Mouse (Mus musculus) small intestine, adult 2 months (tissue): ENCODE measurements around the gene Socs5. TPM values are rescaled to one million over a fixed set of nuclear protein-coding genes. Genes with fewer than 3 reads are reported as not detected.

Experiments
- H3K27ac ChIP-seq: fragments of 200-500 bp; 2 replicates; pipeline ENCODE4 v1.5.1; 2012; ENCODE audit warnings: low read depth, low read length, control low read depth, inconsistent platforms; ENCODE audit not compliant: insufficient read depth
- H3K27me3 ChIP-seq: fragments of 200-500 bp; 2 replicates; pipeline ENCODE4 v1.6.1; 2012; ENCODE audit warnings: mild to moderate bottlenecking, moderate library complexity, low read length, inconsistent platforms; ENCODE audit not compliant: control insufficient read depth, insufficient read depth
- H3K36me3 ChIP-seq: fragments of 200-500 bp; 2 replicates; pipeline ENCODE4 v1.6.1; 2012; ENCODE audit warnings: mild to moderate bottlenecking, low read length, control low read depth, inconsistent platforms; ENCODE audit not compliant: control insufficient read depth, insufficient read depth
- H3K4me1 ChIP-seq: fragments of 200-500 bp; 2 replicates; pipeline ENCODE4 v1.6.1; 2012; ENCODE audit warnings: low read length, inconsistent platforms, mixed read lengths; ENCODE audit not compliant: control insufficient read depth, insufficient read depth, insufficient read length
- H3K4me3 ChIP-seq: fragments of 200-500 bp; 2 replicates; pipeline ENCODE4 v1.5.1; 2012; ENCODE audit warnings: low read depth, mild to moderate bottlenecking, control low read depth, inconsistent platforms, low read length, moderate library complexity
- CTCF ChIP-seq: fragments of 200-500 bp; IDR thresholded peaks from 2 replicates; pipeline ENCODE4 v1.5.1; 2012; ENCODE audit warnings: low read depth, mild to moderate bottlenecking, control low read depth, inconsistent platforms, low read length, moderate library complexity, mixed read lengths; ENCODE audit not compliant: insufficient replicate concordance, insufficient read length; ENCODE audit errors: extremely low read depth
- POLR2A ChIP-seq: fragments of 200-500 bp; IDR thresholded peaks from 2 replicates; pipeline ENCODE4 v1.6.1; 2012; ENCODE audit warnings: low read depth, mild to moderate bottlenecking, control low read depth, inconsistent platforms, low read length, moderate library complexity
- WGBS: fragments of 180-500 bp; shearing (Covaris S2); methylation state at CpG from one replicate; pipeline ENCODE4 v1.1.7; 2018; 5-methylcytosine and 5-hydroxymethylcytosine counted together
- polyA plus RNA-seq: library from polyadenylated mRNA; depleted of rRNA; stranded (reverse); fragments of >200 nt; gene quantifications from 2 replicates; pipeline ENCODE4 v1.2.3, GENCODE M21; 2012

Socs5 gene
- polyA plus RNA-seq, 1 experiment, result 1.8 TPM

GRCm38 (mm10) chr17:87096951-87097350, 10.5 kb upstream of the Socs5 start:
- Histone ChIP-seq H3K27ac (no peak overlapping the region), H3K27me3 (no peaks in the 10 kb centered on the region), H3K36me3 (no peaks in the 10 kb centered on the region), H3K4me3 (no peak overlapping the region), H3K4me1 (peaks cover 1% of the 10 kb centered on the region; the same call in 1 of the 2 replicates)
- TF ChIP-seq CTCF, result no peak
- no peak for TF ChIP-seq POLR2A
- 83% methylated on average over 2 of the region's 2 CpGs for WGBS

- H3K4me3 ChIP-seq, result no peak overlapping the region
- no peaks in the 10 kb centered on the region for H3K27me3 ChIP-seq
- no peaks in the 10 kb centered on the region for H3K36me3 ChIP-seq
- H3K4me1 ChIP-seq, result peaks cover 1% of the 10 kb centered on the region; the same call in 1 of the 2 replicates
- 75% methylated on average over 5 of the region's 5 CpGs for WGBS
- no peak for TF ChIP-seq CTCF
- no peak for TF ChIP-seq POLR2A
- no peak overlapping the region for H3K27ac ChIP-seq
These were observed 9.9 kb upstream of the Socs5 start for GRCm38 (mm10) chr17:87097576-87097975.

GRCm38 (mm10) chr17:87100947-87101346, 6.5 kb upstream of the Socs5 start:
- Histone ChIP-seq H3K27me3 (no peaks in the 10 kb centered on the region), H3K36me3 (no peaks in the 10 kb centered on the region), H3K27ac (no peak overlapping the region), H3K4me1 (peaks cover 4% of the 10 kb centered on the region), H3K4me3 (no peak overlapping the region)
- no peak for TF ChIP-seq CTCF
- no peak for TF ChIP-seq POLR2A
- WGBS, result 79% methylated on average over 4 of the region's 4 CpGs

- WGBS, result 11% methylated on average over 8 of the region's 8 CpGs
- no peak for TF ChIP-seq POLR2A
- no peak for TF ChIP-seq CTCF
- no peak overlapping the region for H3K4me3 ChIP-seq
These were observed 4.8 kb upstream of the Socs5 start for GRCm38 (mm10) chr17:87102636-87103035.

GRCm38 (mm10) chr17:87103060-87103459, 4.4 kb upstream of the Socs5 start:
- H3K27ac ChIP-seq, result no peak overlapping the region
- no peak overlapping the region for H3K4me3 ChIP-seq
- 61% methylated on average over 5 of the region's 5 CpGs for WGBS
- H3K4me1 ChIP-seq, result peaks cover 5% of the 10 kb centered on the region; the same call in 1 of the 2 replicates
- no peaks in the 10 kb centered on the region for H3K27me3 ChIP-seq
- no peaks in the 10 kb centered on the region for H3K36me3 ChIP-seq
- TF ChIP-seq CTCF (no peak), POLR2A (no peak)

More at GRCm38 (mm10) chr17:87102636-87103035, 4.8 kb upstream of the Socs5 start:
- Histone ChIP-seq H3K27ac (no peak overlapping the region), H3K36me3 (no peaks in the 10 kb centered on the region), H3K27me3 (no peaks in the 10 kb centered on the region), H3K4me1 (peaks cover 3% of the 10 kb centered on the region; the same call in 1 of the 2 replicates)

GRCm38 (mm10) chr17:87104276-87104675, 3.2 kb upstream of the Socs5 start:
- Histone ChIP-seq H3K36me3 (no peaks in the 10 kb centered on the region), H3K27ac (no peak overlapping the region), H3K4me1 (peaks cover 8% of the 10 kb centered on the region; the same call in 1 of the 2 replicates), H3K4me3 (no peak overlapping the region), H3K27me3 (no peaks in the 10 kb centered on the region)
- WGBS, result 86% methylated on average over 4 of the region's 4 CpGs
- no peak for TF ChIP-seq CTCF
- TF ChIP-seq POLR2A, result no peak

- H3K27me3 ChIP-seq, result no peaks in the 10 kb centered on the region
- no peak overlapping the region for H3K27ac ChIP-seq
- H3K36me3 ChIP-seq, result no peaks in the 10 kb centered on the region
- 82% methylated on average over 7 of the region's 7 CpGs for whole genome bisulfite sequencing
- H3K4me1 ChIP-seq, result peaks cover 8% of the 10 kb centered on the region; the same call in 1 of the 2 replicates
- TF ChIP-seq CTCF, result no peak
- TF ChIP-seq POLR2A, result no peak
- H3K4me3 ChIP-seq, result no peak overlapping the region
These were observed 1.5 kb upstream of the Socs5 start for GRCm38 (mm10) chr17:87105941-87106340.
